Mouse (Mus musculus) forebrain, embryonic 14.5 days (tissue): ENCODE data around the gene Ren1. TPM values are rescaled to one million over a fixed set of nuclear protein-coding genes. Genes with fewer than 3 reads are reported as not detected.

Experiments
- ATAC-seq: fragments of 200-750 bp; cut with Nextera tagmentation; 2 replicates; pipeline ENCODE4 v1.8.0; 2017; ENCODE audit warnings: mild to moderate bottlenecking, moderate library complexity
- DNase-seq: peaks from one replicate; pipeline ENCODE4 v3.0.0-alpha.2; 2015; ENCODE audit warnings: low spot score
- H3K27ac ChIP-seq: fragments of 300-500 bp; sonication (generic); 2 replicates; pipeline ENCODE4 v1.5.1; 2014; ENCODE audit warnings: low read depth, mild to moderate bottlenecking, control low read depth, low read length, moderate library complexity
- H3K27me3 ChIP-seq: fragments of 300-500 bp; sonication (generic); replicated peaks from 2 replicates; pipeline ENCODE4 v1.6.1; 2014; ENCODE audit warnings: low read length, control low read depth, mixed read lengths; ENCODE audit not compliant: control insufficient read depth, insufficient read depth
- H3K36me3 ChIP-seq: fragments of 300-500 bp; sonication (generic); 2 replicates; pipeline ENCODE4 v1.6.1; 2014; ENCODE audit warnings: low read length, control low read depth; ENCODE audit not compliant: control insufficient read depth, insufficient read depth
- H3K4me1 ChIP-seq: fragments of 300-500 bp; sonication (generic); 2 replicates; pipeline ENCODE4 v1.6.1; 2014; ENCODE audit warnings: antibody characterized with exemption, low read length, control low read depth; ENCODE audit not compliant: control insufficient read depth, insufficient read depth
- H3K4me2 ChIP-seq: fragments of 300-500 bp; sonication (generic); 2 replicates; pipeline ENCODE4 v1.6.1; 2014; ENCODE audit warnings: mild to moderate bottlenecking, control low read depth, low read length
- H3K4me3 ChIP-seq: fragments of 300-500 bp; sonication (generic); 2 replicates; pipeline ENCODE4 v1.5.1; 2014; ENCODE audit warnings: low read depth, low read length, control low read depth
- H3K9ac ChIP-seq: fragments of 300-500 bp; sonication (generic); 2 replicates; pipeline ENCODE4 v1.6.1; 2014; ENCODE audit warnings: mild to moderate bottlenecking, low read length, control low read depth, moderate library complexity
- H3K9me3 ChIP-seq: fragments of 300-500 bp; sonication (generic); replicated peaks from 2 replicates; pipeline ENCODE4 v1.6.1; 2016; ENCODE audit warnings: low read length, control low read depth, mixed read lengths; ENCODE audit not compliant: control insufficient read depth
- WGBS: fragments of 180-500 bp; shearing (Covaris S2); extraction: QIAGEN DNeasy Blood & Tissue Kit; methylation state at CpG from one replicate; pipeline ENCODE4 v1.1.7; 2014; 5-methylcytosine and 5-hydroxymethylcytosine counted together
- polyA plus RNA-seq: library from polyadenylated mRNA; unstranded; fragments of >200 nt; fragmentation: Nextera tagmentation; extraction: Ambion mirVana; gene quantifications from 2 replicates; pipeline ENCODE4 v1.2.1, GENCODE M21; 2014

Gene Ren1
- polyA plus RNA-seq, 1 experiment from 2014 or later = not detected

GRCm38 (mm10) chr1:133316577-133316976 is 33.7 kb upstream of the Ren1 start:
- Histone ChIP-seq H3K36me3 (no peaks in the 10 kb centered on the region), H3K27me3 (no peaks in the 10 kb centered on the region), H3K27ac (no peak overlapping the region), H3K4me3 (no peak overlapping the region), H3K4me1 (peaks cover 9% of the 10 kb centered on the region; the same call in 1 of the 2 replicates), H3K4me2 (no peak overlapping the region), H3K9me3 (no peaks in the 10 kb centered on the region), H3K9ac (no peak overlapping the region)
- DNase-seq = no peak
- ATAC-seq = no peak
- 87% methylated on average over 4 of the region's 4 CpGs for WGBS

GRCm38 (mm10) chr1:133317149-133317548 is 33.2 kb upstream of the Ren1 start:
- H3K4me3 ChIP-seq = no peak overlapping the region
- H3K27me3 ChIP-seq = no peaks in the 10 kb centered on the region
- no peaks in the 10 kb centered on the region for H3K36me3 ChIP-seq
- H3K4me1 ChIP-seq = peaks cover 6% of the 10 kb centered on the region; the same call in 1 of the 2 replicates
- 88% methylated on average over 1 of the region's 1 CpGs for WGBS
- H3K4me2 ChIP-seq = no peak overlapping the region
- H3K9ac ChIP-seq = no peak overlapping the region
- H3K9me3 ChIP-seq = no peaks in the 10 kb centered on the region
- DNase-seq (no peak), ATAC-seq (no peak)
- H3K27ac ChIP-seq = no peak overlapping the region

- H3K4me3 ChIP-seq = no peak within 1 kb of the TSS
- H3K9me3 ChIP-seq = no peaks in the 10 kb centered on the region
- no peaks in the 10 kb centered on the region for H3K27me3 ChIP-seq
- no peak within 1 kb of the TSS for H3K9ac ChIP-seq
- no peak within 1 kb of the TSS for H3K27ac ChIP-seq
- no peak within 1 kb of the TSS for H3K4me2 ChIP-seq
- ATAC-seq = peak; percentile 81
- WGBS = 92% methylated on average over 13 of the region's 13 CpGs
- no peaks in the 10 kb centered on the region for H3K36me3 ChIP-seq
- DNase-seq = peak; percentile 61
- no peaks in the 10 kb centered on the region for H3K4me1 ChIP-seq
Measured at GRCm38 (mm10) chr1:133321267-133321925, 28.9 kb upstream of the Ren1 start, which contains the start of gene Kiss1. Gene Kiss1, plus strand, starts transcription at chr1:133321875.

GRCm38 (mm10) chr1:133323333-133323732 is 27.0 kb upstream of the Ren1 start:
- H3K27ac ChIP-seq = no peak overlapping the region
- no peaks in the 10 kb centered on the region for H3K9me3 ChIP-seq
- WGBS = 43% methylated on average over 5 of the region's 5 CpGs
- no peak overlapping the region for H3K4me3 ChIP-seq
- ATAC-seq (no peak), DNase-seq (no peak)
- no peaks in the 10 kb centered on the region for H3K27me3 ChIP-seq
- no peaks in the 10 kb centered on the region for H3K36me3 ChIP-seq
- no peak overlapping the region for H3K4me2 ChIP-seq
- no peak overlapping the region for H3K9ac ChIP-seq
- H3K4me1 ChIP-seq = peaks cover under 1% of the 10 kb centered on the region; the same call in 1 of the 2 replicates

GRCm38 (mm10) chr1:133325951-133326350 is 24.4 kb upstream of the Ren1 start:
- H3K27me3 ChIP-seq = 0 out of 2 replicates have a peak, but pooled peaks cover 4% of the 10 kb centered on the region
- peaks cover 17% of the 10 kb centered on the region for H3K4me1 ChIP-seq
- H3K9ac ChIP-seq = no peak overlapping the region
- no peak overlapping the region for H3K4me3 ChIP-seq
- ATAC-seq = no peak
- no peak overlapping the region for H3K4me2 ChIP-seq
- no peak overlapping the region for H3K27ac ChIP-seq
- WGBS = 83% methylated on average over 8 of the region's 8 CpGs
- H3K9me3 ChIP-seq = no peaks in the 10 kb centered on the region
- no peak for DNase-seq
- no peaks in the 10 kb centered on the region for H3K36me3 ChIP-seq

- H3K4me1 ChIP-seq = peaks cover 18% of the 10 kb centered on the region
- H3K4me2 ChIP-seq = no peak overlapping the region
- H3K9me3 ChIP-seq = no peaks in the 10 kb centered on the region
- H3K9ac ChIP-seq = no peak overlapping the region
- 0 out of 2 replicates have a peak, but pooled peaks cover 4% of the 10 kb centered on the region for H3K27me3 ChIP-seq
- no peak for ATAC-seq
- no peak overlapping the region for H3K27ac ChIP-seq
- no peak overlapping the region for H3K4me3 ChIP-seq
- DNase-seq = no peak
- 65% methylated on average over 5 of the region's 5 CpGs for WGBS
- no peaks in the 10 kb centered on the region for H3K36me3 ChIP-seq
Measured at GRCm38 (mm10) chr1:133327094-133327493, 23.2 kb upstream of the Ren1 start.

- WGBS = 23% methylated on average over 6 of the region's 6 CpGs
- Histone ChIP-seq H3K4me3 (no peak overlapping the region), H3K9me3 (no peaks in the 10 kb centered on the region), H3K27me3 (0 out of 2 replicates have a peak, but pooled peaks cover 4% of the 10 kb centered on the region), H3K36me3 (no peaks in the 10 kb centered on the region), H3K4me1 (peaks cover 18% of the 10 kb centered on the region), H3K27ac (no peak overlapping the region), H3K4me2 (no peak overlapping the region), H3K9ac (no peak overlapping the region)
- DNase-seq = peak; percentile 56
- ATAC-seq = peak; percentile 67; the same call in 1 of the 2 replicates
Measured at GRCm38 (mm10) chr1:133328299-133328795, 22.0 kb upstream of the Ren1 start.

GRCm38 (mm10) chr1:133328896-133329637 is 21.2 kb upstream of the Ren1 start:
- DNase-seq (peak; percentile 42), ATAC-seq (0 out of 2 replicates have a peak, but pooled peaks have one; percentile 37)
- 0 out of 2 replicates have a peak, but pooled peaks cover 4% of the 10 kb centered on the region for H3K27me3 ChIP-seq
- peak overlapping the region; percentile 57 for H3K4me2 ChIP-seq
- peak overlapping the region; percentile 56; the same call in 1 of the 2 replicates for H3K9ac ChIP-seq
- H3K4me3 ChIP-seq = 0 out of 2 replicates have a peak overlapping the region, but pooled peaks have one; percentile 10
- WGBS = 5% methylated on average over 34 of the region's 34 CpGs
- H3K4me1 ChIP-seq = peaks cover 18% of the 10 kb centered on the region
- H3K9me3 ChIP-seq = no peaks in the 10 kb centered on the region
- no peak overlapping the region for H3K27ac ChIP-seq
- H3K36me3 ChIP-seq = no peaks in the 10 kb centered on the region
